Mouse (Mus musculus) heart, postnatal 10 days (tissue): ENCODE measurements around the gene Ahnak2. TPM values are rescaled to one million over a fixed set of nuclear protein-coding genes. Genes with fewer than 3 reads are reported as not detected.
A peak's percentile ranks its signal among the peaks of the same experiment; 100 is the strongest.
"Not testable (repeated sequence)": the region's sequence is repeated elsewhere in the genome, so short reads cannot be mapped to it uniquely, and the experiment has no call there.

Experiments used
- DNase-seq, 2 experiments: peaks; one replicate each; pipeline ENCODE4 v3.0.0; 2021
- intact Hi-C: fragments of 180-260 bp; cut with DNase I; formaldehyde crosslinking; loops from one replicate; pipeline ENCODE4 v1.15.1; 2025
- total RNA-seq, 2 experiments: library from RNA; stranded (reverse); gene quantifications; 2 replicates each; pipeline ENCODE4 v1.2.3; 2021

Gene Ahnak2
- total RNA-seq, 2 experiments from 2014 or later = 13.6 to 17.4 TPM

GRCm38 (mm10) chr12:112821974-112822373 is 19.5 kb upstream of the Ahnak2 start:
- no peak for DNase-seq
- intact Hi-C loops = no loop called here

DNA sequence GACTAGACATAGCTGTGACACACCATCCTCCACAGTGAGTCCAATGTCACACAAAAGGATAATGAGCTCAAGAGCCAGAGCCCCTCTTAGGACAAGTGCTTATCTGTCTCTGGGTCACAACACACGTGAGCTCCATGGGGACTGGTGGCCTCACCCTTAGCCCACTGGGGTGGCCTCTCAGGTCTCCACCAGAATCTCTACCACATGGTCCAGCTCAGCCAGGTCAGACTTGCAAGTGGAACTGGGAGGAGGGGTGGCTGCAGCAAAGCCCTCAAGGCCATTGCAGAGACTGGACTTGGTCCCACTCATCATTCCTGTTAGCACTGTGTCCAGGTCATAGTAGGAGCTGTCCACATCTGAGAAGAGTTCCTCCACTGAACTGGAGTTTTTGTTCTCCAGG is 18.8 kb upstream of the Ahnak2 start:
- DNase-seq = no peak
- intact Hi-C loops = no loop called here

DNA sequence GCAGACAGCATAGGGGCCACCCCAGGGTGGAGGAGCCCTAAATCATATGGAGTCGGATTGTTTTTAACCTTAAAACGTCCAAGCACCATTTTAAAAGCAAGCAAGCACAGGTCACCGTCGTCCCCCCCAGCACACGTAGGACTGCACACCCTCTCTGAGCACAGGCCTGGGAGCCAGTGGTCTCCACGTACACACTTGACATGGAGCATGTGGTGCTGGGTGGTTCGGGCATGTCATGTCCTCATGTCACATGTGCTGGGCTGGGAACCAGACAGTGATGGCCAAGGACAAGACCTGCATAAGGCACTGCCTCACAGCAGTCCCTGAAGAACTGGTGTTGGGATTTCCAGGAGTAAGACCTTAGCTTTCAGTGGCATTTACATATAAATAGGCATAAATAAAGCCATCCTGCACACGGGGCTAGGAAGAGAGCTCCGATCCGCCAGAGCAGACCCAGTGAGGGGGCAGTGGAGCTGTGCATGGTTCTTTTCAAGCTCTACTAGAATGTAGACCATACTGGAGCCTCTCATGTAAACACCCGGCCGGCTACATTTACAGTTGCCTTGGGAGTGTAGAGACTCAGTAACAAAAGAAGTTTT is 18.0 kb upstream of the Ahnak2 start:
- DNase-seq = no peak
- intact Hi-C loops = no loop called here

GRCm38 (mm10) chr12:112819057-112819662 is 16.7 kb upstream of the Ahnak2 start:
- intact Hi-C loops = no loop called here
- DNase-seq = no peak

- DNase-seq = not testable (repeated sequence)
- intact Hi-C loops = loop anchor here (1.0 kb wide), 1 partner anchor 26 kb away; no protein-coding TSS in a partner anchor
These were observed 14.4 kb upstream of the Ahnak2 start for GRCm38 (mm10) chr12:112816866-112817265.

- intact Hi-C loops = loop anchor here (1.0 kb wide), 1 partner anchor 27 kb away; no protein-coding TSS in a partner anchor
These were observed 13.8 kb upstream of the Ahnak2 start for GRCm38 (mm10) chr12:112816294-112816693.

DNA sequence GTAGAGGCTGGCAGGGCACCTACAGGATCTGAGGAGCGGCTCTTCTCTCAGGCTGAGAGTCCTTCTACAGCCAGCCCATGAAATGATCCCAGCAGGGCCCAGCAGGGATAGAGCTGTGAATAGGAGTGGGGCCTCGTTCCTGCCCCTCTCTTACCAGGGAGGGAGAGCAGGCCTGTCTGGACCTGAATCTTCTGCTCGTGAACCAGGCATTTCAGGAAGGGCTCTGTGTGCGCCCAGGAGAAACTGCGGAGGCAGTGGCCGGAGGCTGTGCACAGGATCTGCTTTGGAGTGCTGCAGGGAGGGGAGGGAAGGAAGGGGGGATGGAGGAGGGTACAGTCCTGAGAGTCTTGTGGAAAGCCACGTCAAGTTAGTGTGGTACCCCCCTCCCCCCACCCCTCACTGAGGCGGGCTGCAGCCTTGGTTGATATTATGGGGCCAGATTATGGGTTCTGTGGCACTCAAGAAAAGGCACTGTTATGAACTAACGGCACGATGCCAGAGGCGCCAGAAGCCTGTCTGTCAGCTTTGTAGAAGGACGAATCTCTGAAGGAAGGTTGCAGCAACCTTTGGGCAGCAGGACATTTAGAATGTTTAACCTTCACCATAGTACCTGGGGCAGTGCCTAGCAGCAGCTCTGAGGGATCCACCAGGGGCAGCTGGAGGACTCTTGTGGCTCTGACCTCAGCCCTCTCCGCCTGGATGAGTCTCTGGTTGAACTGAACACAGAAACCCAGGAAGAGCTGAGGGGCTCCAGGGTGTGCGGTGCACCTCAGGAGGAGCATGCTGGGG is 12.4 kb upstream of the Ahnak2 start:
- intact Hi-C loops = no loop called here

More at GRCm38 (mm10) chr12:112816294-112816693, 13.8 kb upstream of the Ahnak2 start:
- DNase-seq = peak; percentile 65 to 69

DNA sequence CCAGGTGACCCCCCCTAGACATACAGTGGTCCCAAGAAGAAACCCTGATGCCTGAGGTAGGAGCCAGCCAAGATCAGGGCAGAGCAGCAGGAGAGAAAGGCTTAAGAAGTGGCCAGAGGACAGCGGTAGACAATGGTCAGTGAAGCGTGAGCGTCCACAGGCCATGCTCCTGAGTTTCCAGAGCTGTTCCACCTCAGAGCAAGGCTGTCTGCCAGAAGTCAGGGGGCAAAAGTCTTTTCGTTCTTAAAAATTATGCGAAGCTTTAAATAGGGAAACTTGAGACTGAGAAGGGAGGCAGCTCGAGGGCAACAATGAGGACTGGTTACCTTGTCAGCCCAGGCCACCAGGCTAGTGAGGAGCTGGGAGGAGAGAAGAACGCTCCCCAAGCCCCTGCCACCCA is 10.9 kb upstream of the Ahnak2 start:
- DNase-seq = no peak
- intact Hi-C loops = no loop called here

More for the DNA sequence above, 12.4 kb upstream of the Ahnak2 start:
- DNase-seq = no peak

DNA sequence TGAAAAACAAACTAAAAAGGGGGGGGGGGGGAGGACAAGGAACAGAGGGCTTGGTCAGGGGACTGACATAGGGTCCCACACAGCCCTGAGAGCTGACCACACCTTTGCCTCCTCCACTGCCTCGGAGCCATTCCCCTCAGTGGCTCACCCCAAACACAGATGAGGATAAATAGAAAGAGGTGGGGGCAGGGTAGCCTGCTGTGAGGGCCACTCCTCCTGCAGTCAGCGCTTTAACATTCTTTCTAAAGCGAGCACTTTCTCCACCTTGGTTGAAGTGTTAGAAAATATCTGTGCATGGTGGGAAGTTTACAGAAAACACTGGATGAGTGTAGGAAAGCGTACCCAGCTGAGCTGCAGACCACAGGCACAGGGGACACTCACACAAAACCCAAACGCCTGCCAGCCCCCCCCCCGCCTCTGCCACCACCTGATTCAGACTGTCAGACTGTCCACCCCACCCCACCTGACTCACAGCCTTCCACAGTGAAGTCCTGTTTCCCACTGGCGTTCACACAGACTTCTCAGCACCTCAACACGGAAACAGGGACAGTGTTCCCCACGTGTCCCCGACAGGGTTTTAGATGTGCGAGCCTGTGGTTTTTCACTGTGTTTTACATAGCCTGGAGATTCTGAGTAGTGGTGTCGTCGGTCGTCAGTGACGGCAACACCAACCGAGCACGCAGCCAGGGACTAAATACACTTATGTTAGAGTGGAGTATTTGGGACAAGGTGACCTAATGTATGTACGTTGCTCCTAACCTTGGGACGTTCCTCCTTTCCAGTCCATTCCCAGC is 7.8 kb upstream of the Ahnak2 start:
- DNase-seq = no peak
- intact Hi-C loops = loop anchor here (2.0 kb wide), 1 partner anchor 19 kb away; the partner anchor contains the start of gene Cdca4

DNA sequence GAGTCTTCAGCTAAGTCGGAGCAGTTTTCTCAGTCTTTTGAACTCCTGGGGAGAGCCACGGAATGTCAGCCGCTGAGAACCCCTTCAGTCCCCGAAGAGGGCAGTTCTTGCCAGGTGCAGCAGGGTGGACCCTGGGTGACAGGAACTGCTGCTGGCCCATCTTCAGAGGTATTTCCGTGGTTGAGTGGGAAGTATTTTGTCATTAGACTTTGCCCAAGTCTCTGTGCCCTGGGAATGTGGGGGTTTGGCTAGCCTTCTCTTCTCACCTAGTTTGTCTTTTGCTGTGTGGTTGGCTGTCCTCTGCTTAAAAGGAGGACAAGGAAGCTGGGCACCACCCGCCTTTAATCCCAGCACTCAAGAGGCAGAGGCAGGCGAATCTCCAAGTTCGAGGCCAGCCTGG is 7.2 kb upstream of the Ahnak2 start:
- DNase-seq = no peak
- intact Hi-C loops = loop anchor here (2.0 kb wide), 1 partner anchor 19 kb away; the partner anchor contains the start of gene Cdca4

DNA sequence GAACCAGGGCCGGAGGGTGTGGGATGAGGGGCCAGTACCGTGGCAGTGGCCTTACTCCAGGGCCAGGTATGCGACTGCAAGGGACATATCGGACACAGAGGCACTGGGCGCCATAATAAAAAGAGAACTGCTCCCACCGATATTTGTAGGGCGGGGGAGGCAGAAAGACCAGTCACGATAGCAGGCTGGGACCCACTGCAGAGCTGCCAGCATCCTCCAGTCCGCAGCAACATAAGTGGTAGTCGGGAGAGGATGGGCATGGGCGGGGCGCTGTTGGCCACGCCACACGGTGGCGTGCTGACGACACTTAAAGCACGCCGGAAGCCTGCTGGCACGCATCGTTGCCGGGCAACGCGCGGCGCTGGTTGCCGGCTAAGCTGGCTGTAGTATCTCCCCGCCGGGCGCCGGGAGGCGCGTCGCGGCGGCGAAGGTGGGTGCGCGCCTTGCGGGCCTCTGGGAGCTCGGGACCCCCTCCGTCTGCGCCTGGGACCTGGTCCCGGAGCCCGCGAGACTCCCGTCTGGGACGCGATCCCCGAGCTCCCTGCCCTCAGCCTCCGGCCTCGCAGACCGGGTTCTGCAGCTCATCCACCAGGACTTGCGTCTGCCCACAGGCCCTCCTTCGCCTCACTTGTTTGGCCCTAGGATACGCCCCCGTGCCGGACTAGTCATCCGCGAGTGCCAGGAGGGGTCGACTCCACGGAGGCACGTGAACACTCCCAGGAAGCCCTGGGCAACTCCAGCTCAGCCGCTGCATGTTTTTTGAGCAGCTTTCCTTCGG is 6.3 kb upstream of the Ahnak2 start, which contains the start of gene Clba1:
TSS of gene Clba1 (plus strand) at position 351 of the 778 bp plus-strand sequence.
- intact Hi-C loops = no loop called here
- DNase-seq = peak; percentile 93 to 94

DNA sequence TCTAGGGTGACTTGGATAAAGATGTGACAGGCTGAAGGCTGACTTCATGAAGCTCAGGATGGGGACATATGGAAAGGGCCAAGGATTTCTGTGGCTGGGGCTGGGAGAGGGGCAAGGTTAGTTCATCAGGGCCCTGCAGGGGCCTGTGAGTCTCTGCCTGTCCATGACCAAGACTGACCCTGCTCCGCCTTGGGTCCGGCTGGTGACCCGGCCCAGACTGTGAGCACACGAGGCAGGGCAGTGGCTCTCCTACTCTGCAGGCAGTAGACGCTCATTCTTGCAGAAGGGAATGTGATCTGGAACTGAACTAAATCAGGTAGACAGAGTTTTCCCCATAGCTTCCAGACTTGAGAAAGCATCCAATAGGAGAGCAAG is 5.7 kb upstream of the Ahnak2 start:
- no peak for DNase-seq

DNA sequence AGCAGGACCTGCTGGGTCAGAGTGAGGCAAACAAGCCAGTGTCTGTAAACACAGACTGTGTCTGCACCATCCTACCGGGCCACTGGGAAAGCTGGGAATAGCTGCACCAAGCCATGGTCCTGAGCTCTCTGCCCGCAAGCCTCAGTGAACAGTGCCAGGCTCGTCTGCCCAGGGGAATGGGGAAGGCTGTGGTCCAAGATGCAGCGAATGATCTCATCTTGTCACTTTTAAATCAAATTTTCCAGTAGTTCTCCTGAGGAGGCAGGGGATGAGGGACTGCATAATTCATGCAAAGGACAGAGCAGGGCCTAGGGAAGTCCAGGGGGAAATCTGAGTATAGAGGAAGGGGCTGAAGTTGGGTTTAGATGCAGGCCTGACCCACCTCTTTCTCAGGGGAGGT is 5.3 kb upstream of the Ahnak2 start:
- intact Hi-C loops = no loop called here

More for the DNA sequence above, 5.7 kb upstream of the Ahnak2 start:
- intact Hi-C loops = no loop called here

GRCm38 (mm10) chr12:112806044-112806443 is 3.6 kb upstream of the Ahnak2 start:
- intact Hi-C loops = no loop called here
- DNase-seq = no peak

More for the DNA sequence above, 5.3 kb upstream of the Ahnak2 start:
- no peak for DNase-seq

DNA sequence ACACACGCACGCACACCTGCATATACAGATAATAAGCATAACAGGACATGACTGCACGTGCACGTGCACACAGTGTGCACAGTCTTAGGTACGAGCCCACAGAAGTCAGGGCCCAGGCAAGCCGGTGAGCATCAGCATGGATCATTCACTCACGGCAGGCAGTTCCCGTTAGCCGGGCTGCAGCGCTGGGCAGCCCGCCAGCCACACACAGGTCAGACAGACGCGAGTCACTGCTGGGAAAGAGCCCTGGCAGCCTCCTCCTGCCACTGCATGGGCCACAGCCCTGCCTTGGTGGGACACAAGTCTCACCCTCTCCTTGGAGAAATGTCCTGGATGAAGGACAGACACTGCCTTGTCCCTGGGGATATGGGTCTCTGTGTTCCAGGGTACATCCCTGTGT is 1.6 kb upstream of the Ahnak2 start:
- intact Hi-C loops = no loop called here
- peak; percentile 62 to 63 for DNase-seq

GRCm38 (mm10) chr12:112802917-112803316 is 460 bp upstream of the Ahnak2 start:
- DNase-seq = no peak
- intact Hi-C loops = no loop called here

- intact Hi-C loops = loop anchor here (1.0 to 2.0 kb wide), 2 partner anchors 43 to 54 kb away; no protein-coding TSS in a partner anchor
- DNase-seq = peak; percentile 66 to 83
These were observed 2.0 kb downstream of the Ahnak2 start for GRCm38 (mm10) chr12:112800476-112800875.

GRCm38 (mm10) chr12:112799237-112799970 is 3.1 kb downstream of the Ahnak2 start:
- intact Hi-C loops = no loop called here
- no peak for DNase-seq

- DNase-seq = no peak
- intact Hi-C loops = no loop called here
These were observed 3.7 kb downstream of the Ahnak2 start for GRCm38 (mm10) chr12:112798716-112799115.
